Mouse (Mus musculus) spleen, adult 18-20 months (tissue): ENCODE measurements around the gene Sv2a.
"Not testable (repeated sequence)": the region's sequence is repeated elsewhere in the genome, so short reads cannot be mapped to it uniquely, and the experiment has no call there.

Source experiments
- DNase-seq, 2 experiments: peaks; one replicate each; pipeline ENCODE4 v3.0.0; 2022; ENCODE audit warnings: mixed read lengths in 2 of 2

The Sv2a gene

GRCm38 (mm10) chr3:96174042-96174441 is 6.9 kb upstream of the Sv2a start:
- not testable (repeated sequence) for DNase-seq

DNA sequence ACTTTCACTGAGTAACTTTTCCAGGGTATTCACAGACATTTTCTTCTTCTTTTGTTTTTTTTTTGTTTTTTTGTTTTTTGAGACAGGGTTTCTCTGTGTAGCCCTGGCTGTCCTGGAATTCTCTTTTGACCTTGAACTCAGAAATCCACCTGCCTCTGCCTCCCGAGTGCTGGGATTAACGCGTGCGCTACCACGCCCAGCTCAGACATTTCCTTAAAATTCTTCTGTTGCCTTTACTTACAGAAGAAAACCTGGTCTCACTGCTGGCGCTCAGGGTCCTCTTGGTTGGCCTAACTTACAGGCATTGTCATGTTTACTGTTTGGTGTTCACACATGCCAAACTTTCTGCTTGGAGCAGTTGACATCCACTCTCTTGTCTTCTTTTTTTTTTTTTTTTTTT is 5.7 kb upstream of the Sv2a start:
- no peak for DNase-seq

- no peak for DNase-seq
Observed at GRCm38 (mm10) chr3:96178427-96178826, 2.5 kb upstream of the Sv2a start.

GRCm38 (mm10) chr3:96178902-96179301 is 2.0 kb upstream of the Sv2a start:
- no peak for DNase-seq

DNA sequence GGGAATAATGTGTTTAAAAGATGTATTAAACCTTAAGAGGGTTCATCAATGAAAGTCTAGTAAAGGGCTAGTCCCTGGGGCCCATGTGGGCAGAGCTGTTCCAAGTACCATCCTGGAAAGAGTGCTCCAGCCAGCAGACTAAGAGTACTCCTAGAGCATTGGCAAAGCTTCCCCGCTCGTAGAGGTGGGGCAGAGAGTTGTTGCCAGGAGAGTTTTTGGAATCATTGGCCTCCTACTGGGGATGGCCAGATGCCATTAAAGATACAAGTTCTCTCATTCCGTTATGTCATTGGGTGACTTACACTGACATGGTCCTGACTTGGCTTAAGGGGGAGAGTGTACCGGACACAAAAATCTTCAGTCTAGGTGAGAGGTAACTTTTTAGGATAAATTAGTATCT is 1.4 kb upstream of the Sv2a start:
- no peak for DNase-seq

DNA sequence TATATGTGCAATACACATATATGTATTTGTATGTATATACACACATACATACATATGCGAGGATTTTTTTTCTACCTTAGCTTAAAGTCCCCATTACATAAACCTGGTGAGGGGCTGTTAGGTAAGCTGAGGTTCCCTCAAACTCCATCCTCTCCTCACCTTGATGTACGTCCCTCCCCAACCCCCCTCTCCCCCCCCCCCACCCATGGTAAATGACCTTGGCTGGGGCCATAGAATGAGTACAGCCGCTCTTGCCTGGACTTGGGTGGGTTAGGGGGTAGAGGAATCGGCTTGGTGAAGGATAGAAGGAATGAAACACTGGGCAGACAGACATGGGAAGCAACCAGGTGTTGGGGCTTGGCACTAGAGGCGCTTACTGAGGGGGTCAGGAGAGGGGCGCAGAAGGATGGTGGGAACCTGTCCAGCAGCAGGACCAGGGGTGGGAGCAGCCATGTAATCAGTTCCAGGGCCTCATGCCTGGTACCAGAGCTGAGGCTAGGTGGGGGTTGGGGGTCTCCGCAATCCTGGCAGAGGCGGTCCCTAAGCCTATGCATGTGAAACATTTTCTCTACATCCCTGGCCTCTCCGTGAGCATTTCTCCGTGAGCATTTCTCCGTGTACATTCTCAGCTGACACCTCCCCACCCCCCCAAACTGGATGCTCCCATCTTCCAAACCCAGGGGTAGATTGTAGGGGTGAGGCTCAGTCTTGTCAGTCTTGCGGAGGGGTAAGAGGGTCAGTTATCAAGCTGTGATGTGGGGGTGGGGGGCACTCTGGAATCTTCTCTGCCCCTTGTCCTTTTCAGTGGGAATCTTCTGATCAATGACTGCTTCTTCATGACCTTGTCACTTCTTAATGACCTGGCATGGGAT is 795 bp downstream of the Sv2a start:
- no peak for DNase-seq

DNA sequence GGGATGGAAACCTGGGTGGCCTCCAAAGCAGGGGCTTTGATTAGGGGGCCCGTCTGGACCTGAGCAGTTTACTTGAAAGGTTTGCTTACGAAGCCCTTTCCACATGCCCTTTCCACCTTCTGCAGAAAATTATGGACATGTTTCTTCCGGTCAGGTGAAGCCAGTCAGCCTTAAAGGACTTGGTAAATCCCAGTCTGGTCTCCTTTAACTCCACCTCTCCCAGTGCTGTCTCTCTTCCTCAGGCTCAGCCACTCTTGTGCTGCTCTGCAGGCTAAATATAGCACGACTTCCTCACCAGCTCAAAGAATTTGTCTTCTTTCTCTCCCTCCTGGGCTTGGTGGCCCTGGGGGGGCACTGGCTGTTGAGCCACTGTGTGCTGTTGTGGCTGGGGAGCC is 1.4 kb downstream of the Sv2a start:
- no peak for DNase-seq

- no peak for DNase-seq
Observed at GRCm38 (mm10) chr3:96192977-96193376, 12.0 kb downstream of the Sv2a start.

- DNase-seq: no peak
Observed at GRCm38 (mm10) chr3:96194966-96195365, 14.0 kb downstream of the Sv2a start.

DNA sequence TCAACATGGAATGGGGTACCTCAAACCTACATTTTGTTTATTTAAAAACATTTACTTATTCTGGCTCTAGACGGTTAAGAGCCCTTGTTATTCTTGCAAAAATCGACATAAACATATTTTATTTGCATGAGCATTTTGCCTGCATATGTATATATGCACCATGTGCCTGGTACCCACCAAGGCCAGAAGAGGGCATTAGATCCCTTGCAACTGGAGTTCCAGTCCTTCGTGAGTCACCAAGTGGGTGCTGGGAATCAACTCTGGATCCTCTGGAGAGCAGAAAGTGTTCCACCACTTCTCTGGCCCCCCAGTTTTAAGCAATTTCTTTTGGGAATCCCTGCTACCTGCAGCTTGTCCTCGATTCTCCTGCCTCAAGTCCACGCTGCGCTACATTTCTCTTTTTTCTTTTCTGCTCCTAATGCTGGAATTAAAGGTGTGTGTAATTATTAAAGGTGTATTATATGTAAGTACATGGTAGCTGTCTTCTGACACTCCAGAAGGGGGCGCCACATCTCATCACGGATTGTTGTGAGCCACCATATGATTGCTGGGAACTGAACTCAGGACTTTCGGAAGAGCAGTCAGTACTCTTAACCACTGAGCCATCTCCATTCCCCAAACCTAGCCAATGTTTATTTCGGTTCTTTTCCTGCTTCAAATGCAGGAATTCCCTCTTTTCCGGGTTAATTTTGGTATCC is 14.8 kb downstream of the Sv2a start:
- no peak for DNase-seq

DNA sequence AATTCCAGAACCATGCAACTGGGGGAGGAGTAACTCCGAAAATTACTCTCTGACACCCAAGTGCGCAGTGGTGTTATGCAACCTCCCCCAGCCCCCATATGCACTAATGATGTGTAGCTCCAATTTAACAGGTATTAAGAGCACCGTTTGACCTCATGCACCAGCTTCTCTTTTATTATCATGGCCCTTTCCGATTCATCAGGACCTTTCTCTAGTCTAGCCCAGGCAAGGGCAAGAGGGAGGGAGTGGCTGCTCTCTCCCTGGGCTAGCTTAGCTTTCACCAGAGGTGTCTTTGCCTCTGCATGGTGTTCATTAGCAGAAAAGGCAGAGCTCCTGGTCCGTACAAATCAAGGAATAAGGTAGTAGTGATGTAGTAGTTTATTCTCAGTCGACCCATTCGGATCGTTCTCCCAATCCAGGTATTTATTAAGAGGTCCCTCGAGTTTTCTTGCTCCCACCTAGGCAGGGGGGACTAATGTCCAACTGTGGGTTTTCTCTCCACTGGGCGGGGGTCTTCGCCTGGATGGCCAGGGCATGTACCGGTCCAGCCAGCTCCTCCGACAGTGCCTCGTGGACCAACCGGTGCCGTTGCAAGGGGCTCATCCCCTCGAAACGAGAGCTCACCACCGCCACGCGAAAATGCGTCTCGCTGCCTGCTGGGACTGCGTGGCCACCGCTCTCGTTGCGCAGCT is 15.6 kb downstream of the Sv2a start:
- DNase-seq: no peak

GRCm38 (mm10) chr3:96197129-96197749 is 16.3 kb downstream of the Sv2a start:
- peak; percentile 79 to 80 for DNase-seq

- DNase-seq: no peak
Observed at GRCm38 (mm10) chr3:96198181-96198580, 17.2 kb downstream of the Sv2a start.

DNA sequence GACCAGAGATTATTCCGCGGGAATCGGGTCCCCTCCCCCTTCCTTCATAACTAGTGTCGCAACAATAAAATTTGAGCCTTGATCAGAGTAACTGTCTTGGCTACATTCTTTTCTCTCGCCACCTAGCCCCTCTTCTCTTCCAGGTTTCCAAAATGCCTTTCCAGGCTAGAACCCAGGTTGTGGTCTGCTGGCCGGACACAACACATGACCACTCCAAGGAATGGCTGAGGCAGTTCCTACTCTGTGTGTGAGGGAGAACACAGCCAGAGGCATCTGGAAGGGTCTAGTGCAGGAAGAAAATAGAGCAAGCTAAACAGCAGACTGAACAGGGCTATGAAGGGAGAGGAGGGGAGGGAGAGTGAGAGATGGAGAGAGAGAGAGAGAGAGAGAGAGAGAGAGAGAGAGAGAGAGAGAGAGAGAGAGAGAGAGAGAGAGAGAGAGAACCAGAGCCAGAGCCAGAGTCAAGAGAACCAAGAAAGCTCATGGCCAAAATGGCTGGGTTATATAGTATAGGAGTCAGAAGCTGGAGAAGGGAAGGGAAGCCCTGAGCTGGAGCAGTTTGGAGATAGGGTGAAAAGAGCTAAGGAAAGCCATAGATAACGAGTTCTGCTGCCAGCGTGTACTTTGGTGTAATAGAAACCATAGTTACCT is 17.8 kb downstream of the Sv2a start:
- DNase-seq: not testable (repeated sequence)

GRCm38 (mm10) chr3:96199731-96200130 is 18.8 kb downstream of the Sv2a start:
- DNase-seq: no peak

DNA sequence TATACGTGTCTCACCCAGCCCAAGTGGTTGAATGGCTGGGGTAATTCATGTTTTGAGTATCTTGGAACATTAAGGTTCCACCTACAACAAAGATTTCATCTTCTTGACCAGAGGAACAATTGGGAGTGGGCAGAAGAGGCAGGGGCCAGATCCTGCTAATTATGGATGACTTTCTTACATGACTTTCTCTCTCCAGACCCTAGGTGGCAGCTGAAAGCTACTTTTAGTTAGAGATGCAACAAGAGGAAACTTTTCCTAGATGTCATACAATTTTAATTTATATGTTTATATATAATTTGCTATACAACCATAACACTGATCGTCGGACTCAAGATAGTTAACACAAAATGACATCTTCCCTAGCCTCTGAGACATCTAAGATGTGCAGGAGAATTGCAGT is 26.9 kb downstream of the Sv2a start:
- DNase-seq: no peak

- DNase-seq: no peak
Observed at GRCm38 (mm10) chr3:96209242-96209641, 28.3 kb downstream of the Sv2a start.

- peak; percentile 19 to 42 for DNase-seq
Observed at GRCm38 (mm10) chr3:96219191-96219641, 38.3 kb downstream of the Sv2a start.

DNA sequence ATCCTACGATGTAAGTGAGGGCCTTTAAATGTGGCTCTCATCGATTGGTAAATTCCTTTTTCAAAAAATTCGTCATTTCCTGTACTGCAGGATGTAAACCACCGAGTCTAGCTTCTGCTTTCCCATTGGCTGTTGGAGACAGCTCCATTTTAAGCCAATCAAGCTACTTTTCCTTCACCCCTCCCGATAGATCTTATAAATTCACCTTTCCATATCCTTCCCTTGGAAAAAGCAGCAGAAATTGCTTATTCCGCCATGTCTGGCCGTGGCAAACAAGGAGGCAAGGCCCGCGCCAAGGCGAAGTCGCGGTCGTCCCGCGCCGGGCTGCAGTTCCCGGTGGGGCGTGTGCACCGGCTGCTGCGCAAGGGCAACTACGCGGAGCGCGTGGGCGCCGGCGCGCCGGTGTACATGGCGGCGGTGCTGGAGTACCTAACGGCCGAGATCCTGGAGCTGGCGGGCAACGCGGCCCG is 38.7 kb downstream of the Sv2a start, which contains the start of the genes Bola1 and Hist2h2ab:
TSS of gene Bola1 (minus strand) at position 49 of the 470 bp plus-strand sequence.
TSS of gene Hist2h2ab (plus strand) at position 205 of the 470 bp plus-strand sequence.
- peak; percentile 73 to 77 for DNase-seq

- DNase-seq: not testable (repeated sequence)
Observed at GRCm38 (mm10) chr3:96220131-96220764, 39.3 kb downstream of the Sv2a start.
